Mouse (Mus musculus) left cerebral cortex, adult 2 months (tissue): ENCODE data around the gene Cited4. TPM values are rescaled to one million over a fixed set of nuclear protein-coding genes. Genes with fewer than 3 reads are reported as not detected.

Source experiments
- DNase-seq, 2 experiments: peaks; one replicate each; pipeline ENCODE4 v3.0.0; 2021 to 2022; ENCODE audit warnings: low spot score in 2 of 2, mixed read lengths in 1 of 2; ENCODE audit errors: extremely low spot score in 1 of 2
- H3K27ac ChIP-seq: fragments of 200-600 bp; 2 replicates; pipeline ENCODE4 v1.8.1; 2022
- H3K4me3 ChIP-seq: fragments of 200-600 bp; 2 replicates; pipeline ENCODE4 v1.8.1; 2022
- CTCF ChIP-seq: fragments of 200-600 bp; IDR thresholded peaks from 2 replicates; pipeline ENCODE4 v1.8.1; 2022; ENCODE audit warnings: antibody characterized with exemption, mild to moderate bottlenecking, moderate library complexity
- intact Hi-C: fragments of 180-260 bp; cut with DNase I; formaldehyde crosslinking; loops from one replicate; pipeline ENCODE4 v1.15.1; 2025
- total RNA-seq, 2 experiments: library from RNA; stranded (reverse); gene quantifications; 2 replicates each; pipeline ENCODE4 v1.2.3; 2021

The Cited4 gene
- total RNA-seq, 2 experiments from 2014 or later: 17.9 to 20.2 TPM

GRCm38 (mm10) chr4:120664601-120665000, 1.8 kb upstream of the Cited4 start:
- Histone ChIP-seq H3K27ac (no peak overlapping the region; the same call in 1 of the 2 replicates), H3K4me3 (no peak overlapping the region)
- intact Hi-C loops: loop anchor here (1.0 kb wide), 1 partner anchor 52 kb away; no protein-coding TSS in a partner anchor
- no peak for TF ChIP-seq CTCF
- DNase-seq: no peak

GRCm38 (mm10) chr4:120665144-120665700, 1.1 kb upstream of the Cited4 start:
- no peak for TF ChIP-seq CTCF
- H3K27ac ChIP-seq: no peak overlapping the region; the same call in 1 of the 2 replicates
- H3K4me3 ChIP-seq: no peak overlapping the region
- DNase-seq: no peak
- intact Hi-C loops: loop anchor here (5.0 kb wide), 1 partner anchor 73 kb away; no protein-coding TSS in a partner anchor

GRCm38 (mm10) chr4:120665782-120666181, 590 bp upstream of the Cited4 start:
- DNase-seq: no peak
- no peak for TF ChIP-seq CTCF
- H3K27ac ChIP-seq: peak overlapping the region; percentile 13; the same call in 1 of the 2 replicates
- no peak overlapping the region for H3K4me3 ChIP-seq
- intact Hi-C loops: loop anchor here (5.0 kb wide), 1 partner anchor 73 kb away; no protein-coding TSS in a partner anchor

GRCm38 (mm10) chr4:120667045-120667501, 701 bp downstream of the Cited4 start:
- no peak; the same call in 1 of the 2 replicates for TF ChIP-seq CTCF
- DNase-seq: peak; percentile 58 to 62
- Histone ChIP-seq H3K27ac (peak overlapping the region; percentile 86), H3K4me3 (peak overlapping the region; percentile 82)
- intact Hi-C loops: loop anchor here (5.0 kb wide), 1 partner anchor 75 kb away; no protein-coding TSS in a partner anchor

GRCm38 (mm10) chr4:120667555-120667954, 1.2 kb downstream of the Cited4 start:
- Histone ChIP-seq H3K4me3 (peak overlapping the region; percentile 82), H3K27ac (peak overlapping the region; percentile 86)
- no peak for DNase-seq
- intact Hi-C loops: loop anchor here (5.0 kb wide), 1 partner anchor 75 kb away; no protein-coding TSS in a partner anchor
- no peak for TF ChIP-seq CTCF

- H3K27ac ChIP-seq: no peak overlapping the region
- intact Hi-C loops: loop anchor here (5.0 kb wide), 1 partner anchor 76 kb away; no protein-coding TSS in a partner anchor
- no peak for DNase-seq
- no peak overlapping the region for H3K4me3 ChIP-seq
- no peak; the same call in 1 of the 2 replicates for TF ChIP-seq CTCF
These were observed 2.2 kb downstream of the Cited4 start for GRCm38 (mm10) chr4:120668551-120668950.

- Histone ChIP-seq H3K27ac (no peak overlapping the region), H3K4me3 (no peak overlapping the region)
- no peak for TF ChIP-seq CTCF
- intact Hi-C loops: loop anchor here (5.0 kb wide), 1 partner anchor 77 kb away; no protein-coding TSS in a partner anchor
- no peak for DNase-seq
These were observed 3.2 kb downstream of the Cited4 start for GRCm38 (mm10) chr4:120669585-120669984.

GRCm38 (mm10) chr4:120671046-120671445, 4.7 kb downstream of the Cited4 start:
- no peak overlapping the region for H3K27ac ChIP-seq
- intact Hi-C loops: no loop called here
- no peak overlapping the region for H3K4me3 ChIP-seq
- TF ChIP-seq CTCF: no peak
- DNase-seq: no peak

- no peak overlapping the region for H3K27ac ChIP-seq
- intact Hi-C loops: no loop called here
- no peak for TF ChIP-seq CTCF
- no peak for DNase-seq
- no peak overlapping the region for H3K4me3 ChIP-seq
These were observed 7.2 kb downstream of the Cited4 start for GRCm38 (mm10) chr4:120673606-120674005.

- intact Hi-C loops: no loop called here
- no peak for TF ChIP-seq CTCF
- H3K27ac ChIP-seq: no peak overlapping the region
- DNase-seq: no peak
- H3K4me3 ChIP-seq: no peak overlapping the region
These were observed 8.5 kb downstream of the Cited4 start for GRCm38 (mm10) chr4:120674775-120675451.

- no peak for DNase-seq
- Histone ChIP-seq H3K27ac (no peak overlapping the region), H3K4me3 (no peak overlapping the region)
- TF ChIP-seq CTCF: no peak
- intact Hi-C loops: no loop called here
These were observed 9.3 kb downstream of the Cited4 start for GRCm38 (mm10) chr4:120675640-120676039.

- Histone ChIP-seq H3K27ac (no peak overlapping the region), H3K4me3 (no peak overlapping the region)
- no peak for DNase-seq
- peak; percentile 75 for TF ChIP-seq CTCF
- intact Hi-C loops: loop anchor here (5.0 kb wide), 1 partner anchor 294 kb away; no protein-coding TSS in a partner anchor
These were observed 14.6 kb downstream of the Cited4 start for GRCm38 (mm10) chr4:120680953-120681352.
